In genomic region chr2:12023402-12024111, GRCm38 (mm10) we compare ENCODE assay signal across 9 mouse cellular contexts.
A peak's percentile ranks its signal among the peaks of the same experiment; 100 is the strongest.
DNase-seq lines count a peak whose midpoint lies in the region; ATAC-seq and TF ChIP-seq lines count a peak whose summit lies in the region.
"Had no signal": no experiment of that assay in that cellular context is flagged by ENCODE, and none has a peak within 500 bp of the region (broad histone marks: within the 10 kb centered on the region; RNA-seq: fewer than 3 reads in every experiment).

No protein-coding gene starts in this region.

- H3K36me3 ChIP-seq in heart, embryonic 12.5 days, result no peaks in the 10 kb centered on the region
- H3K36me3 ChIP-seq in thymus, adult 2 months (ENCODE audit: control insufficient read depth, insufficient read depth, low read length), result no peaks in the 10 kb centered on the region
- H3K36me3 ChIP-seq: midbrain, embryonic 12.5 days had no signal

- H3K4me2 ChIP-seq in heart, embryonic 12.5 days, result 0 out of 2 replicates have a peak overlapping the region, but pooled peaks have one; percentile 11
- H3K4me2 ChIP-seq: midbrain, embryonic 12.5 days had no signal

- 32% methylated on average over 10 of the region's 10 CpGs for WGBS in heart, embryonic 12.5 days
- 28% methylated on average over 10 of the region's 10 CpGs for WGBS in thymus, adult 2 months

- peak; percentile 42 for DNase-seq in gastrocnemius, postnatal 14 days
- no peak for DNase-seq in gastrocnemius, adult 8-10 months (ENCODE audit: low spot score in 2 of 2)
- DNase-seq in kidney, postnatal 36 days, result peak; percentile 82 to 87
- peak; percentile 34 for DNase-seq in neural tube, embryonic 10.5 days (ENCODE audit: extremely low spot score, low spot score)
- no peak for DNase-seq in left cerebral cortex, postnatal 25 days (ENCODE audit: low spot score in 2 of 2)
- DNase-seq in spleen, adult 12 weeks (ENCODE audit: low spot score), result no peak
- no peak for DNase-seq in thymus, adult 2 months

- no peak overlapping the region for H3K9ac ChIP-seq in heart, embryonic 12.5 days
- H3K9ac ChIP-seq: midbrain, embryonic 12.5 days had no signal

- ATAC-seq in heart, embryonic 12.5 days (ENCODE audit: insufficient number of reproducible peaks, low FRiP score), result peak; percentile 88

- no peak for TF ChIP-seq CTCF in thymus, adult 2 months (IDR thresholded peaks at IDR 0.05; ENCODE audit: borderline replicate concordance, control insufficient read depth, extremely low read depth, insufficient read depth, low read length, poor library complexity)

- H3K27ac ChIP-seq in heart, embryonic 12.5 days (ENCODE audit: poor library complexity, severe bottlenecking), result peak overlapping the region; percentile 75
- no peak overlapping the region for H3K27ac ChIP-seq in thymus, adult 2 months (ENCODE audit: control insufficient read depth, insufficient read depth, low read length)
- H3K27ac ChIP-seq: midbrain, embryonic 12.5 days had no signal

- H3K4me1 ChIP-seq in heart, embryonic 12.5 days (replicated peaks), result peaks cover 21% of the 10 kb centered on the region; the same call in 1 of the 2 replicates
- no peaks in the 10 kb centered on the region for H3K4me1 ChIP-seq in thymus, adult 2 months (replicated peaks; ENCODE audit: control insufficient read depth, insufficient read depth, low read length)
- H3K4me1 ChIP-seq: midbrain, embryonic 12.5 days had no signal

- intact Hi-C loops in gastrocnemius, postnatal 14 days (cut with DNase I; ENCODE audit: low total_unique reads), result no loop called here
- intact Hi-C loops in left cerebral cortex, postnatal 25 days (cut with DNase I), result no loop called here

- no peak for TF ChIP-seq POLR2A in thymus, adult 2 months (IDR thresholded peaks at IDR 0.05; ENCODE audit: control insufficient read depth, extremely low read depth, insufficient read depth, low read length, poor library complexity)

- H3K9me3 ChIP-seq in heart, embryonic 12.5 days (replicated peaks), result no peaks in the 10 kb centered on the region
- H3K9me3 ChIP-seq: midbrain, embryonic 12.5 days had no signal

- no peak overlapping the region for H3K4me3 ChIP-seq in heart, embryonic 12.5 days
- H3K4me3 ChIP-seq in thymus, adult 2 months (ENCODE audit: control insufficient read depth, insufficient read depth, low read length), result no peak overlapping the region
- H3K4me3 ChIP-seq: midbrain, embryonic 12.5 days had no signal

- H3K27me3 ChIP-seq in heart, embryonic 12.5 days (replicated peaks), result no peaks in the 10 kb centered on the region
- H3K27me3 ChIP-seq in thymus, adult 2 months (ENCODE audit: control insufficient read depth, insufficient read depth, low read length), result no peaks in the 10 kb centered on the region

Comparison
In these comparisons a context has a peak if more than half of its experiments do, and no peak if none do; other contexts are left out.
1. DNase-seq: peak in gastrocnemius, postnatal 14 days (single experiment), kidney, postnatal 36 days (2 of 2) and neural tube, embryonic 10.5 days (single experiment); none in gastrocnemius, adult 8-10 months (0 of 2), left cerebral cortex, postnatal 25 days (0 of 2), spleen, adult 12 weeks (single experiment) and thymus, adult 2 months (single experiment).